Mouse (Mus musculus) spleen, postnatal 36 days (tissue): ENCODE data around the gene Pdrg1.

Experiments
- DNase-seq, 2 experiments: peaks; one replicate each; pipeline ENCODE4 v3.0.0; 2022; ENCODE audit warnings: low spot score in 2 of 2, mixed read lengths in 1 of 2

Pdrg1 gene

GRCm38 (mm10) chr2:153014758-153015593 lies at the start of gene Pdrg1:
TSS of gene Pdrg1 (minus strand) at chr2:153015427.
- peak; percentile 91 to 93 for DNase-seq

DNA sequence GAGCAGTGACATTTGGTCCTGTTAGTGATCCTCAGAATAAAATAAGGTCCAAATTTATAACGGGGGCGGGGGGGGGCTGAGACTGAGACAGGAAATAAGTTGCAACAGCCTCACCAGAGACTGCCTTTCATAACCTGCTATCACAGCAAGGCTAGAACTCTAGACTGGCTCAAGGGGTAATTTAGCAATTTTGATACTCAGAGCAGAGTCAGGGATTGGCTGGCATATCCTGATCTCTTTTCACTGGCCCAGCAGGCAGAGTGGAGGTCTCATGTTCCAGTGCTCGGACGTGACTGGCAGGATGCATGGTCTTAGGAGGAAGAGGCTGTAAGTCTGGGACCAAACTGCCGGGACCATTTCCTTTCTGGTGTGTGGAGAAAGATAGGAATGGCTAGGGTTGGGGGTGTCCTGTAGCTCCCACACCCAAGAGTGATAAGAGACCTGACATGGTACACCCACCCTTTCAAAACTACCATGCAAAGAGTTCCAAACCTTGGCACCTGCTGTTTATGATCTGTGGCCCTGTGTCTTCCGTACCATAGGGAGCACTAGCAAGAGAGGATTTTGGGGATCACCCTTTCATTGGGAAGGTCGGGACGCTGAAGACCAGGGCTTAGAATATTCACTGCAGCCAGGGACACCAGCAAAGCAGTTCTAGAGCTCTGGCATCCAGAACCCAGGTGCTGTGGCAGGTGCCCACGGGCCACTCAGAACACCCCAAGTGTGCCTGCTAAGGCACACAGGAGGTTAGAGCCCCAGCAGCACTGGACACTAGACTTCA lies 49.2 kb upstream of the Pdrg1 start:
- no peak for DNase-seq

DNA sequence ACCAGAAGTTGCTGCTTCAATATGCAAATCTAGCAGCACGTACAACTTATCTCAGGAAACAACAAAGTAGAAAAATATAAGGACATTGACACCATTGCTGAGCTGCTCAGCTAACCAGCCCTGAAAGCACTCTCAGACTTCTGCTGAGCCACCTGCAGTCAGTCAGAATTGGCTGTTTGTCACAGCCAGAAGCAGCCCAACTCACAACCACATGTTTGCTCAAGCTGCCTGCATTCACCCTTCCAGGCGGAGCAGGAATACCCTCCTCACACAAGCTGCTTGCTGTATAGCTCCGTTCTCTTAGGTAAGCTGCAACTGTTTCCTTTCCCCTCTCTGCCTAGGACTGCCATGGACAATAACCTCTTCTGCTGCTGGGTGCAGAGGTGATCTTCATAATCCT lies 48.2 kb upstream of the Pdrg1 start:
- no peak for DNase-seq

DNA sequence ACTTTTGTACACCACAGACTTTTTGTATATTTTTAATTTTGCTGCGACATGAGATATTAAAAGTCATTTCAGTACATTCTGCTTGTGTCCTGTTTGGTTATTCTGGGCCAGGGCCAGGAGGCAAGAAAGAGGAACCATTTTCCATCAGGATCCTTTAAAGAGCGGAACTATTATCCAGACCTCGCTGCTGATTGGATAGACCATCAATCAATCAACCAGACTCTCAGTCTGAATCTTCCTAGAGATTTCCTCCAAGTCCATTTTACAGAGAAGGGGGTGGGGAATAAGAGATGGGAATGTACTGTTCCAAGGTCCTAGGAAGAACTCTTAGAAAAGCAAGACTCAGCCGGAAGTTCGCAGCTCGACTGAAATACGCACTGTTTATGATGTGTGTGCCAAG lies 45.0 kb upstream of the Pdrg1 start:
- no peak for DNase-seq

GRCm38 (mm10) chr2:153058365-153058764 lies 43.1 kb upstream of the Pdrg1 start:
- DNase-seq = no peak

- no peak for DNase-seq
Measured at GRCm38 (mm10) chr2:153055270-153055920, 40.2 kb upstream of the Pdrg1 start.

DNA sequence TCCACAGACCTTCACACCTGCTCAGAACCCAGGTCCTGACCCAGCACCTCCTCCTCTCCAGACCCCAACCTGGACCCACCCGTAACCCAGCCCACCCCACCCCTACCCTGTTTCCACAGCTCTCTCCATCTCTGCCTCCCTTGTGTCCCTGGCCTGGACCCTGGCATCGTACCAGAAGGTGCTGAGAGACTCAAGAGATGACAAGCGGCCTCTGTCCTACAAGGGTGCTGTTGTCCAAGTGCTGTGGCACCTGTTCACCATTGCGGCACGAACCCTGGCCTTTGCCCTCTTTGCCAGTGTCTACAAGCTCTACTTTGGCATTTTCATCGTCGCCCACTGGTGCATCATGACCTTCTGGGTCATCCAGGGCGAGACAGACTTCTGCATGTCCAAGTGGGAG lies 38.7 kb upstream of the Pdrg1 start:
- no peak for DNase-seq

GRCm38 (mm10) chr2:153052700-153053351 lies 37.6 kb upstream of the Pdrg1 start:
- DNase-seq = peak; percentile 24 to 46

DNA sequence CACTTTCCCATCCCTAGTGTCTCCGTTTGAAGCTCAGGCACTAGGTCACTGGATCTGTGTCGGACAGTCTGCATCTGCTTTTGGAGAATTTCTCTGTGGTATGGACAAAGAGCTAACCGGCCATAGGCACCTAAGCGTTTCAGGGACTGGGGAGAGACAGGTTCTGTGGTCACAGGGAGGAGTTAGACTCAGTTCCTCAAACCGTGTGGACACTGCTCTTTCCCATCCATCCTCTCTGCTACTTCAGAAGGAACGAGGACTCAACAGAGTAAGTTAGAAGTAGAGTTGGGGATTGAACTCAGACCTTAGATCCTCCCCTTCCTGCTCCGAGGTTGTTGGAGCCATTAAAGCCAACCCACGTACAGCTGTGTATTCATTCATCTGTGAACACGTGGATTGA lies 36.3 kb upstream of the Pdrg1 start:
- DNase-seq = no peak

DNA sequence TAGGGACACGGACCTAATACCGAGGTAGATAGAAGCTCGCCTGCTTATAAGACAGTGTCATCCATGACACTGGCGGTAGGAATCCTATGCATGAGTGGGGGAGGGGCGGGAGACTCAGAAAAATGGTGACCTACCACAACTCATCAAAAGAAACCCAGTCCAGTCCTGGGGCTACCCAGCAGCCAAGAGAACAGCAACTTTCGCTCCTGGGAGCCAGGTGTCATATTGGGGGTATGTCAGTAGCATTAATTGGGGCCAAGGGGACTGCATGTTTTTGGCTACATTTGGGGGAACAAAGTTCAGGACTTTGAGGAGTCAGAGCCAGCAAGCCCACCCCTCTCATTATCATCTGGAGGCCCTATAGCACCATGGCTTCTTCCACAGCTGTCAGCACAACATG lies 35.9 kb upstream of the Pdrg1 start:
- no peak for DNase-seq

DNA sequence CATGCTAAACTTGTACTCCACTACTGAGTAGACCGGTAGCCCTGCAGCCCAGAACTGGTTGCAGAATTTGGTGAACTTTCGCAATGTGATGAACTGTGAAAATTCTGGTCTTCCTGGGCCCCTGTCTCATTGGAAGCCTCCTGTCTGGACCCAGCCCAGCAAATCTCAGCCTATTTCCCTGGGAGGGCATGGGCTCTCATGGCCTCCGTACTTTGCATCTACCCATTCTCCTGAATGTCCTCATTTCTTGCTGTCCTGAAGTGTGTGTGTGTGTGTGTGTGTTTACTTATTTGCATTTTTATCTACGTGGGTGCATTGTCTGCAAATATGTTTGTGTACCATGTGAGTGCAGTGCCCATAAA lies 34.8 kb upstream of the Pdrg1 start:
- no peak for DNase-seq

DNA sequence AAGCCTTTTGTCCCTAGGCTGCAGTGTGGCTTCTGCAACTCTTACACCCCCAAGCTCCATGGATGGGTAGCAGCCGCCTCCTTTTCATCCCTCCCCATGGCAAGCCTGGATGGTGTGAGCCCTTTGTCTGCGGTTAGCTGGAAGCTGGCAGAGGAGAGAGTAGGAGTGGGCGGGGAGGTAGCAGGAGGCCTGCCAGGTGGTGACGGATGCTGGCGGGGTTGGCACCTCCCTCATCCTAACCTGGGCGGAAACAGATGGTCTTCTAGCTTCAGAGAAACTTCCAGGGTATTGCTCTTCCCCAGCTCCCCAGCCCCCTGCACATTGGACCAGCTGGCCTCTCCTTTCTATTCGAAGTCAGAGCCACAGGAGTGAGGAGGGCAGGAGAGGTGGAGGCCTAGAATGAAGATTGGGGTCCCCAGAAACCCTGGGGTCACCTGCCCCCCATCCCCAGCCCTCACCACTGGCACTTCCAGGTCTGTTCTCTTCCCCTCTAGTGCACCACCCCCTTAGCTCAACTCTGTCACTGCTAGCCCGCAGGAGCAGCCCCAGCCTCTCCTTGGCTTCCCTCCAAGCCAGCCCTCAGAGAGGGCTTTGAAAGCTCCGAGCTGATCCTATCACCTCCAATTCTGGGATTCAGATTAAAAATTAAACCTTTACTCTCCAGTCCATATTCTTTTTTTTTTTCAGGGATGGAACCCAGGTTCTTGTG lies 34.2 kb upstream of the Pdrg1 start:
- no peak for DNase-seq

DNA sequence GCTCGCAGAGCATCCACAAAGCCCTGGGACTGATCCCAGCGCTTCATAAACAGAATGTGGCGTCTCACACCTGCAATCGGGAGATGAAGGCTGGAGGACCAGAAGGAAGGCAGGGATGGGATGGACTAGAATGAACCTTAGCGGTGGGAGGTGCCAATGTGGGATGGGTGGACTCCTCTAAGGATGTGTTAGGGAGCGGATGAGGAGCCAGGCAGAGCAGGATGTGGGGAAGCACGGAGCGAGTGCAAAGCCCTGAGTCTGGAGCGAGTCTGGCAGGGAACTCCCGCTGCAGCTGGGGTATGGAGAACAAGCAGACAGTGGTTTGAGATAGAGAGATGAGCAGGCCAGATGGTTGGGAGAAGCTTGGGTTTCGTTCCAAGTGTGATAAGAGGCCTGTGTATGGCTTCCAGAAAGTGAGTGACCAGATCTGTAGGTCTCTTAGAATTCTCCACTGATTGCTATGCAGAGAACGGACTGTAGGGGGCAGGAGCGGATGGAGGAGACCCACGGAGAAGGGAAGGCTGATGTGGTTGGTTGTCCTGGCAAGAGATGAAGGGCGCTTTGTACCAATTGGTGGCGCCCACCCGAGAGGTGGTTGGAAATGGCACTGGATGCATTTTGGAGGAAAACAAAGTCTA lies 32.7 kb upstream of the Pdrg1 start:
- DNase-seq = peak in 1 of 2 experiments; percentile 39

- no peak for DNase-seq
Measured at GRCm38 (mm10) chr2:153045884-153046299, 30.7 kb upstream of the Pdrg1 start.

- DNase-seq = no peak
Measured at GRCm38 (mm10) chr2:153043886-153044285, 28.7 kb upstream of the Pdrg1 start.

- DNase-seq = no peak
Measured at GRCm38 (mm10) chr2:153036690-153037089, 21.5 kb upstream of the Pdrg1 start.

GRCm38 (mm10) chr2:153033545-153034230 lies 18.5 kb upstream of the Pdrg1 start:
- no peak for DNase-seq

DNA sequence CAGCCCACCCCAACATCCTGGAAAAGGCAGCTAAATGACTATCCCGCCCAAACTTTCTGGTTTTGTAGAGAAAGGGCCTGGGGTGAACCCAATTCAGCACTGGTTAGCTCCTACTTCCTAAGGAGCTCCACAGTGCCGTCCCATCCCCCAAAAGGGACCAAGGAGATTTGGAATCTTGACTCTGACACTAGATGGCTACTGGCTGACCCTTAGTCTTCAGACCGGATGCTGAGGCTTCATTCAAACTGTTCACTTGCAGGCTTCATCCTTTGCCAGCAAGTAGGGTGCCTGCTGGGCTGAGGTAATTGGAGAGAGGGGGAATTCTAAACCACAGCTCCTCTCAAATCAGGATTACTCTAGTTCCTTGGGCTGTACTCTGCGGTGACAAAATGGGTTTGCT lies 17.7 kb upstream of the Pdrg1 start:
- no peak for DNase-seq

DNA sequence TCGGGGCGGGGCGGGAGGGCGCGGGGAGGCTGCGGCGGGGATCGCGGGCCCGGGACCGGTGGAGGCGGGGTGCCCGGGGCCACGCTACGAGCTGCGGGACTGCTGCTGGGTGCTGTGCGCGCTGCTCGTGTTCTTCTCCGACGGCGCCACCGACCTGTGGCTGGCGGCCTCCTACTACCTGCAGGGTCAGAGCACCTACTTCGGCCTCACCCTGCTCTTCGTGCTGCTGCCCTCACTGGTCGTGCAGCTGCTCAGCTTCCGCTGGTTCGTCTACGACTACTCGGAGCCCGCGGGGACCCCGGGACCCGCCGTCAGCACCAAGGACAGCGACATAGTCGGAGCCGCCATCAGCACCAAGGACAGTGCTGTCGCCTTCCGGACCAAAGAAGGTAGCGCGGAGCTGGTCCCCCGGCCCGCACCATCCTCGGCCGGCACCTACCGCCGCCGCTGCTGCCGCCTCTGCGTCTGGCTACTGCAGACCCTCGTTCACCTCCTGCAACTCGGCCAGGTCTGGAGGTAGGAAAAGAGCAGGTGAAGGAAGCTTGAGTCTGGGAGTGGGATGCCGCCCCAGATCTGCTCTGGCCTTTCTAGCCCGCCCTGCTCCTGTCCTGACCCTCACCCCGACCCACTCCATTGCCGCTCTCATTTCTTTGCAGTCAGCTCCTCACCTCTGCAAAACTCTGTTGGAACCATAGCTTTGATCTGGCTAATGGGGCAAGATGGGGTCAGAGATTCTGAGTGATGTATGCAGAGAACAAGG lies 17.0 kb upstream of the Pdrg1 start:
- peak; percentile 52 to 57 for DNase-seq
